Mouse (Mus musculus) embryo, embryonic 10.5 days (tissue): ENCODE data around the gene 2310007B03Rik.
"Not testable (repeated sequence)": the region's sequence is repeated elsewhere in the genome, so short reads cannot be mapped to it uniquely, and the experiment has no call there.

ENCODE experiments used
- DNase-seq: peaks from one replicate; pipeline ENCODE4 v3.0.0-alpha.2; 2015; ENCODE audit warnings: low spot score

2310007B03Rik gene

DNA sequence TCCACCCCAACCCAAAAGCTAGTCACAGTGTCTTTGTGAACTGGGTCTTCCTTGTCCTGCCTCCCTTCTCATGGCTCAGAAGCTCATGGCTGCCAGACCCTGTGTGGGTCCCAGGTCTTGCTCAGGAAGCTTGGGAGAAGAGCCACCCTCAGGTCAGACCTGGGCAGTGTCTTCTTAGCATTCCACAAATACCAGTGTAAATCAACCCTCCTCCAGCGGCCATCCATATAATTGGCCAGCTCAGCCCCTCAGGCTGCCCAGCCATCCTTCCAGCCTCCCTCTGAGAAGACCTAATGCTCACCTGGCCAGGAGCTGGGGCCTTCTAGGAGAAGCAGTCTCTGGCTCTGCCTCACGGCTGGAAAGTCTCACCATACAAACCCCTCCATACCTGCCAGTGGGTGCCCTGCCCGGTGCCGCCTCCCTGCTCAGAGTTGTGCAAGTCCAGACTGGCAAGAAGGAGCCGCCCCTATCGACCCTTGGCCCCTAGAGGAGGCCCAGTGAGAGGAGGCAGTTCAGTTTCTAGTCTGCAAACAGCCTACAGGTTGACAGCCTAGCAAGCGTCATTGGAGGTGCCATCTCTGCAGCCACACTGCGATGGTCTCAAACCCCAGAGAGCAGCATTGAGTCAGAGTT lies at the start of gene 2310007B03Rik:
TSS of gene 2310007B03Rik (minus strand) at position 448 of the 633 bp plus-strand sequence.
- no peak for DNase-seq

GRCm38 (mm10) chr1:93210213-93210641 lies 49.5 kb upstream of the 2310007B03Rik start:
- peak; percentile 23 for DNase-seq

GRCm38 (mm10) chr1:93207536-93208064 lies 46.9 kb upstream of the 2310007B03Rik start:
- DNase-seq = no peak

DNA sequence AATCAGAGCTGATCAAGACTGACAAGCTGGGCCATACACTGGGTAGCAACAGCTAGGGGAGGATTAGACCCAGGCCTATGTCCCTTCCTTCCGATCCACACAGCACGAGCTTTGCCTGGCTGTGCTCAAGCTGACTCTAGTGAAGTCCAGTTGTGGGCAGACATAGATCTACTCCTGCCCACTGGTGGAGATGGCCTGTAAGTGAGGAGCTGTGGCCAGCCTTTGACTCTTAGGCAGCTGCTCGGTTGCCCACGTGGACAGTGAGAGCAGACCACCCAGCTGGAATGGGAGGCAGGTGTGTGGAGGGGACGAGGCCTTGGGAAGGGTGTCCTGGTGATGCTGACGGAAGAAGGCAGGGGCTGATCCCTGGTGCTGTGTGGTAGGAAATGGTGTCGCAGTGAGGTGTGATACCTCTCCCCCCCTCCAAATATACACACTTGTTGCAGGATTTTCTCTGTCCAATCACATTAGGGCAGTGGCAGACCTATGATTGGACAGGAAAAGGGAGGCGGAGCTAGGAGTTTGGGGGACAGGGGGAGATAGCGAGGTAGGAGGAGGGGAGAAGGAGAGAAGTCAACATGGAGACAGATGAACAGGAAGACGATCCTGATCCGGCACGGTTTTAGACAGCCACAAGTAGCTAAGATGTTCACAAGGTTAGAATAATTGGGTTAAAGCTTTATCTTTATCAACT lies 45.7 kb upstream of the 2310007B03Rik start:
- DNase-seq = no peak

DNA sequence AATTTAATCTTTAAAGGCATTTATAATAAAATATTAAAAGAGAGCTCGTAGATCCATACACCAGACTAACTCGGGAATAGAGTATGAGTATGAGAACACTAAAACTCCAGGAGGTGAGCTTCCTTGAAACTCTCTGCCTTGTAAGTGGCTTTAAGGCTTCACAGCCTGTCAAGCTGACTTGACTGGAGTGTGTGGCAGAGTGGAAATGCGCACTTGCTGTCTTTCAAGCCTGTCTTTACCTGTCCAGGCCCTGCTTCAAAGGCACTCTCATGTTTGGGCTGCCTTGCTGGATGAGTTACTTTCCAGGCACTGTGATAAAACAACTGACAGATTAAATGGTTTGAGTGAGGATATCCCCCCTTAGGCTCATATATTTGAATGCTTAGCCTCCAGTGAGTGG lies 37.2 kb upstream of the 2310007B03Rik start:
- DNase-seq = no peak

- DNase-seq = not testable (repeated sequence)
Measured at GRCm38 (mm10) chr1:93197454-93197853, 36.7 kb upstream of the 2310007B03Rik start.

- no peak for DNase-seq
Measured at GRCm38 (mm10) chr1:93194961-93195360, 34.2 kb upstream of the 2310007B03Rik start.

DNA sequence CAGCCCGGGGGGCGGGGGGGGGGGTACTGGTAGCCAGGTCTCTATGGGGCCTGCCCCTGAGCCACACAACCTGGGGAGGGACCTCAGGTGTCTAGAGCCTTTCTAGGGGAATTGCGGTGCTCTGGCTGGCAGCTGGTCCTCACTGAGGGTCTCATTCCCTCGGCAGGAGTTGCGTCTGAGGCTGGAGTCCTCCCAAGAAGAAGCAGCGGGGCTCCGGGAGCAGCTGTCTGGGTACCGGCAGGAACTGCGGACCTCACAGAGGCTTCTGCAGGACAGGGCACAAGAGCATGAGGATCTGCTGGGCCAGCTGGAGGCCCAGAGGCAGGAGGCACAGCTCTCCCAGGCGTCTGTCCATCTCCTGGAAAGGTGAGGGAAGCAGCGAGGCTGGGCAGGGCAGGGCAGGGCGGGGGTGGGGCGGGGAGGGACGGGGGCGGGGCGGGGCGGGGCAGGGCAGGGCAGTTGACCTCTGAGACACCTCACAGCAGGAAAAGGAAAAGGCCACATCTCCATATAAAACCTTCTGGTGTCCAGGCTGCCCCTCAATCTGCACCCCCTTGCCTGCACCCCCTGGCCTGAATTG lies 30.1 kb upstream of the 2310007B03Rik start:
- no peak for DNase-seq

- no peak for DNase-seq
Measured at GRCm38 (mm10) chr1:93184071-93184828, 23.5 kb upstream of the 2310007B03Rik start.

- DNase-seq = no peak
Measured at GRCm38 (mm10) chr1:93182281-93182680, 21.5 kb upstream of the 2310007B03Rik start.

DNA sequence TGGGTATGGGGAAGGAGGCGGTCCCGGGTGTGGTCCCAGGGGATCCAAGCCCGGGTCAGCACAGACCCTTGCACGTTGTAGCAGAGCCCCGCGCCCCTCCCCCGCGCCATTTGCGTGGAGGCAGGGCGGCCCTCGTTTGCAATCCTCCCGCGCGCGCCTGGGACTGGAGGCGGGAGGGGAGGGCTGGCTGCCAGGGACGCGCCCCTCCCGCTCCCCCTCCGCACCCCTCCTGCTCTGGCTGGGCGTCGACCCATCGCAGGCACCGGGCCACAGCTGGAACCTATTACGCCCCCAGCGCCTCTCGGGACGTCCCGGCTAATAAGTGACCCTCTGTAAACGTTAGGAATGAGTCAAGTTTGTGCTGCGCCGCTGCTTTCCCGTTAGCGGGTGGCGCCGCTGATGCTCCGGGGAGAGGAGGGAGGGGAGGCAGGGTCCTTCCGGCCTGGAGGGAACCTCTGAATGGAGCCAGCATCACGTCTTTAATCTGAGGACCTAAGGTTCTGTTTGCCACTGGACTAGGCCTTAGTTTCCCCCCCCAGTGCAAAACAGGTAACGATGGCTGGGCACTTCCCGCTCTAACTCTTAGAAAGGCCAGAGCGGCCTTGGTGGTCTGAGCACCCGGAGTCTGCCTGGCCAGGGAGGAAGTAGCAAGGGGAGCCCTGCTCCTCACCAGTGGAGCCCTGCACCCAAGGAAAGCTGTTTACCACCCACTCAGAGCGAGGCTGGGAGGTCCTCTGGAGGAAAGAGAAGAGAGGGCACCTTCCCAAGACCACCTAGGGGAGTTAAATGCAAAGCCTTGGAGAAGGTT lies 16.0 kb upstream of the 2310007B03Rik start:
- DNase-seq = peak; percentile 80

DNA sequence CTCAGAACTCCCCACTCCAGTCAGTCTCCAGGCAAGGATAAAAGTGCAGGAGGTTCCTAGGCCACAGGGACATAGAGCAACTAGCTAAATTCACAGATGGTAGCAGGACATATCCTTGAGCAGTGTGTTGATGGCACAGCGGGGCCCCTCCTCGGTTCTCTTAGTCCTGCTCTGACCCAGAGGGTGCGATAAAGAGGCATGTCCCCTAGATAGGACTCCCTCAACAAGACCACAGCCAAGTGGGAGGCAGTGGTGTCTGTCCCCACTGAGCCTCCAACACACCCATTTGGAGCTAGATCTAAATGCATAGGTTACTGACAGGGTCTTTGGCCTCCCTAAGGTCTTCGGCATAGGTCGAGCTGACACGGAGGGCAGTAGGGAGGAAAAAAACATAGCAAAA lies 15.1 kb upstream of the 2310007B03Rik start:
- DNase-seq = peak; percentile 32

- DNase-seq = peak; percentile 93
Measured at GRCm38 (mm10) chr1:93174399-93174798, 13.7 kb upstream of the 2310007B03Rik start.

DNA sequence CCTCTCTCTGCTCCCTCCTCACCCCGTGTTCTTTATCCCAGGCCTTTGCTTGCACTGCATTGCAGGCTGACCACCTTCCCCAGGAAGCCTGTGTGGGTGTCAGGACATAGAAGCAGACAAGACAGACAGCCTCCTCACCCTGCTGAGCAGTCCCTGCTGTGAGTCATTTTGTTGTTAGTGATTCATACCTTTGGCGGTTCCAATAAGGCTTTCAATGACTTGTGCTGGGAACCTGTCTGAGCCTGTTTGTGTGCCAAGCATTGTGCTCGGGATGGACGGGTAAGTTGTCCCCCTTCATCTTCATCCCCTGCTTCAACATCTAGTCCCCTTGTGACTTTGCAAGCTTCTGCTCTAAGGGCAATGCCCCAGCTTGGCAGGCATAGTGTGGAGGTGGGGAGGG lies 12.9 kb upstream of the 2310007B03Rik start:
- DNase-seq = no peak

- DNase-seq = no peak
Measured at GRCm38 (mm10) chr1:93168295-93168775, 7.6 kb upstream of the 2310007B03Rik start, which contains the start of gene Crocc2. Gene Crocc2 (plus strand): TSS chr1:93168725.

GRCm38 (mm10) chr1:93166346-93167079 lies 5.8 kb upstream of the 2310007B03Rik start:
- DNase-seq = no peak

- DNase-seq = no peak
Measured at GRCm38 (mm10) chr1:93165447-93165846, 4.7 kb upstream of the 2310007B03Rik start.

- DNase-seq = no peak
Measured at GRCm38 (mm10) chr1:93162588-93162987, 1.8 kb upstream of the 2310007B03Rik start.

DNA sequence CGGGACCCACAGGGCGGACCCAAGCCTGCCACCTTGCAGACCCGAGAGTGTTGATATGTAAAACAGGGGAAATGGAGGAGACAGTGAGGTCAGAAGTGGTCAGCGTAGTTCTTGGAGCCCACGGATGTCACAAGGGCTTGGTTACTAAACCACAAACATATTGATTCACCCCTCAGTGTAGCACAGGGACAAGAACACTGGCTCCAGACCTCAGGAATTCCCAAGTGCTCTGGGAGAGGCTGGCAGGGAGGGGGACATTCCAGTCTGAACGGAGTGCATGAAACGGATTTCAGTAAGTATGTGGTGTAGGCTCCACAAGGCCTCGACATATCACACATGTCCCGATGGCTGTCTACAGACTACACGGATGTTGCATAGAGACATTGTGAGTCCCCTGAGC lies 1.2 kb upstream of the 2310007B03Rik start:
- DNase-seq = no peak

GRCm38 (mm10) chr1:93161350-93161749 lies 602 bp upstream of the 2310007B03Rik start:
- no peak for DNase-seq
